Mouse (Mus musculus) urinary bladder, adult 2 months (tissue): ENCODE measurements around the gene Brms1l. TPM values are rescaled to one million over a fixed set of nuclear protein-coding genes. Genes with fewer than 3 reads are reported as not detected.

ENCODE experiments used
- DNase-seq: peaks from one replicate; pipeline ENCODE4 v3.0.0; 2022; ENCODE audit warnings: low spot score
- polyA plus RNA-seq: library from polyadenylated mRNA; depleted of rRNA; stranded (reverse); fragments of >200 nt; gene quantifications from 2 replicates; pipeline ENCODE4 v1.2.3, GENCODE M21; 2012; rRNA removed

Gene Brms1l
- polyA plus RNA-seq, 1 experiment, result 53.9 TPM

DNA sequence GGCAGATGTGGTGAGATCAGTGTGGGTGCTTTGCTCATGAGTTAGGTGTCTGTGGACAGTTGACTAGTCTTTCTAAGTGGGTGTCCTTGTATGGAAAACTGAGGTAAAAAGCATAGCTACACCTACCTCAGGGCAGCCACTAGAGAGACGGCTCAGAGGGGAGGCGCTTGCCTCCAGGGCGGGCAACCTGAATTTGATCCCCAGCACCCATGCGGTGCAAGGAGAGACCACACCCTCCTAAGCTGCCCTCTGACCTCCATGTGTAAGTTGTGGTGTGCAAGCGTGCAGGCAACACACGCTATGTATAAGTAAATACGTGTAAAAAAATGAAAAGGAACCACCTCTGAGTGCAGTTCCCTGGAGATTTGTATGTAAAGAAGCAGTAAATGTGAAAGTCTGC lies 24.5 kb downstream of the Brms1l start:
- no peak for DNase-seq

DNA sequence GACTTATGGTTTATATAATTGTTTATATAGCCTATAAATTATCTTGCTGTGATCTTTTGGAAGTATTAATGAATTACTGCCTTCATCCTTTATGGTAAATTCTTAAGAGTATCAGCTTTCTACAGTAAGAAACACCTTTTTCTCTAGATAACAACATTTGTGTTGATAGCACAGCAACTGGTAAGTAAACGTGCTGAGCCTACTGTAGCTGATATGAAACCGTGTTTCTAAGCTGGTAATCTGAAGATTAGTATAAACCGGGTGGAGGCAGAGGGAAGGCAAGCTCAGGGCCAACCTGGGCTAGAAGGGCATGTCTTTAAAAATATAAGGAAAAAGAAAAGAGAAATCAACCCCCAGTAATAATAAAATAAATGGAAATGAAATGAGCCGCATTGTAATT lies 31.6 kb downstream of the Brms1l start:
- no peak for DNase-seq

DNA sequence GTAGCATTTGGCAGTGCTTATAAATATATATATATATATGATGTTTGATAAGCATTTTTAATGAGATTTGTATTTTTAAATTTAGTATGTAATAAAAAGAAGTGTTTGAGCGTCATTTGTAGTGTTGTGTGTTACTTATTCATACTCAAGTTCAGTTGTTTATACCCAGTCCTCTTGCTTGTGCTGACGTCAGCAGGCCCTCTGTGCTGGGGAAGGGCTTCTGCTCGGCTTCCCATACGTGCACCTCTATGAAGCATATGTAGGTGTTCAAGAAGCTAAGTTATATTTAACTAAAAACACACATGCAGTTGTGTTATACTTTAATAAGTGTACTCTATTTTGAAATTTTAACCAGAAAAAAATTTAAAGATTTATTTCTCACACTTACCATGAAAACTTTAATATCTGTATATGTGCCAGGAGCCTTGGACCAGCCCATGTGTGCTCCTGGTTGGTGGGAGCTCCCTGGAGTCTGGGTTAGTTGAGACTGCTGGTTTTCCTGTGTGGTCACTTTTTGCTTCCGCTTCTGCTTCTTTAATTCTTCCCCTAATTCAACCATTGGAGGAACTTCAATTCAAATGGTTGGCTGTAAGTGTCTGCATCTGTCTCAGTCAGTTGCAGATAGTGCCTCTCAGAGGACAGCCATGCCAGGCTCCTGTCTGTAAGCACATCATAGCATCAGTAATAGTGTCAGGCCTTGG lies 33.6 kb downstream of the Brms1l start:
- DNase-seq, result no peak

DNA sequence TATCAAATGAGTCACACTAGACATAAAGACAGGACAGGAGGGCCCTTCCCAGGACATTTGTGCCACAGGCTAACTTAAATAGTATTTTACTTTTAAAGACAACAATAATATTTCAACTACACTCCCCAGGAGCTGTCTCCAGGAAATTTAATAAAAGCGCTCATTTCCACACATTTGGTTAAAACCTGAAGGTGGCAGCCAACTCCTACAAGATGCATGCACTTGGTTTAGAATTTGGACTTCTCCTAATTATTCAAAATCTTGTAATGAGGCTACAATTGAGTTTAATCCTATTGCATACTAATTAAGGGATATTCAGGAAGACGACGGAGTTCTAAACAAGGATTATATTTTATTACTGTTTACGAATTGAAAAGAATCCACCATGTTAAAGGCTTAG lies 49.3 kb downstream of the Brms1l start:
- no peak for DNase-seq

DNA sequence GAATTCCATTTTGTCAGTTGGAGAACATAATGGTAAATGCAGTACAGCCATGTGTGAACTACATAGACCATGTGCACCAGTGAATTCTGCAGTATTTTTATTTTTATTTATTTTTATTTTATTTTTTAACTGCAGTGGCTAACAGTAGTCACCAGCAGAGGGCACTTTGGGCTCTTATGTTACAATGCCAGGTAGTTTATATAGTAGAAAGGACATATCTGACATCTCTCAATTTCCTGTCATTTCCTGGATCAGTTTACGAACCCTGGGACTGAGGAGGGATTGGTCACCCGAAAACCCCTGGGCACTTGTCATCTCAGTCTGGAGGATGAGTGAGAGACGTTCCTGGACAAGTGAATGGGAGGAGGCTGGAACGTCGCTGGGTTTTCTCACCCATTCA lies 52.4 kb downstream of the Brms1l start:
- DNase-seq, result no peak

DNA sequence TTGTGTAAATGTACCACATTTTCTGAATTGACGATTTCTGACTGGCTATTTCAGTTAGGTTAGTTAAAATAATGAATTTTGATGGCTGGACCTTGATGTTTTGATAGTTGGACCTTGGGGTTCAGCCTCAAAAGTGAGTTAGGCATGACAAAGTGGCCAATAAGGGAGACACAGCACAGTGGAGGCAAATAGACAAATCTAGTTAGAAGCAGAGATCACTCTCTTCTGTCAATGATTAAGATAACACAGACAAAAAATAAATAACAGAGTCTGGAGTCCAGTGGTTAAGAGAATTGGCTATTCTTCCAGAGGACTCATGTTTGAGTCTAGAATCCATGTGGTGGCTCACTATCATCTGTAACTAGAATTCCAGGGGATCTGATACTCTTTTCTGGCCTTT lies 68.7 kb downstream of the Brms1l start:
- DNase-seq, result no peak

DNA sequence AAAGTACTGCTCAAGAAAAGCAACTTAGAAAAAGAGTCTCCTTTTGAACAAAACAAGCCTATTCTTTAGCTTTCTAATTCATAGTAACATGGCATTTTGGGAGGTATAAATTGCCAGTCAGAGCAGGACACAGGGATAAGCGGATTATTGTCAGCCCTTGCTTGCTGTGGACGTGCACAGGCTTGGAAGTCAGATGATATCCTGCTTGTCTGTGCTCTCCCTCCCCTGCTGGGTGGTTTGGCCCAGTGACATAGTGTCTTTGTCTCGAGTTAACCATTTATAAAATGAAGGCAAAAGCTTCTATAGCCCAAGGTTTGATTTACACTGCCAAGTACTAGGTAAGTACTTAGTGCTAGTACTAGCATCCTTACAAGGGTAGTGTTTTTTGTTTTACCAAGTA lies 76.0 kb downstream of the Brms1l start:
- no peak for DNase-seq

DNA sequence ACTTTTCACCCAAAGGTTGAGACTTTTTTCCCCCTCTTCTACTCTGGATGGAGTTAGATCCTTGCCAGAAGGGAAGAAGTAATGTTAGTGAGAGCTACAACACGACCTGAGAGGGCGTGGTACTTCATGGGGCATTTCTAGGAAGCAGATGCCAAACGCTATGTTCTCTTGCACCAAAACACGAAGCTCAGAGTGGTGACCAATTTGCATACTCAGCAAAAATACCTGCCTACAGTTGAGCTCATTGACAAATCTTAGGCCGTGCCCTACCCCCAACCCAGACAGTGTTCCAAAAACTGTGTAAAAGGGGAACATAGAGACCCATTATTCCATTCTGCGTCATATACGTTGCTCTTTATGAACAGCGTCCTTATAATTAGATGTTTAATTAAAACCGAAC lies 77.1 kb downstream of the Brms1l start:
- no peak for DNase-seq

DNA sequence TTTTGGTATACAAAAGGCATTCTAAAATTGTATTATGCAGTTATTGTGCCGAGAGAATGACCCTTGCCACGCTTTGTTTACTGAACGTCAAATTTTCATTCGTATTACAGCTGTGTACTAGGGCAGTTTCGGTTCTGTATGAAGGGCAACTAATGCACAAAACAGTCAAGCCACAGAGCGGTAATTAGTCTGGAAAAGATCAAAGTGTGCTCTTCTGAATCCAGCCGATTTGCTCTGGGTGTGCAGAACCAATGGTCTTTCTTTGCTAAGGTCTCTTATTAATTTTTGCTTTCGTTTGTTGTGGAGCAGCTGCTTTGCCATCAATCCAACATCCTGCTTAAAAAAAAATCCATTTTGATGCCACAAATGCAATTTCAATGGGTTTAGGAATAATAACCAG lies 80.1 kb downstream of the Brms1l start:
- DNase-seq, result no peak

DNA sequence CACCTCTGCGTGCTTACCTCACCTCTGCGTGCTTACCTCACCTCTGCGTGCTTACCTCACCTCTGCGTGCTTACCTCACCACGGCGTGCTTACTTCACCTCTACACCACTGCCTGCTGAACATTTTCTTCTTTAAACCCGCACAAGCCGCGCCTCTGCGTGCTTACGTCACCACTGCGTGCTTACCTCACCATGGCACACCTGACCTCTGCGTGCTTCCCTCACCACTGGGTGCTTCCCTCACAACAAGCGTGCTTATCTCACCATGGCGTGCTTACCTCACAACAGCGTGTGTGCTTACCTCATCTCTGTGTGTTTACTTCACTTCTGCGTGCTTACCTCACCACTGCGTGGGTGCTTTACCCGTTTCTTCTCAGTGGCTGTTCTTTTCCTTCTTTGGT lies 80.9 kb downstream of the Brms1l start:
- DNase-seq, result no peak

Other genes with a start within 250 kb of the Brms1l start
- not detected in 2 replicates for gene Insm2, start 236.9 kb upstream of the Brms1l start, polyA plus RNA-seq
- 34.0 and 44.0 TPM in 2 replicates for gene Ralgapa1, start 15.2 kb upstream of the Brms1l start, polyA plus RNA-seq